Mouse (Mus musculus) B cell, adult 67 days (primary cell): ENCODE measurements around the gene Rnase4. TPM values are rescaled to one million over a fixed set of nuclear protein-coding genes. Genes with fewer than 3 reads are reported as not detected.

Experiments used
- total RNA-seq, 2 experiments: library from RNA; stranded (reverse); gene quantifications; 4 replicates each; pipeline ENCODE4 v1.2.4; 2023

Rnase4 gene
- total RNA-seq, result under 1 TPM; 0.49 to 0.65 TPM

GRCm38 (mm10) chr14:51090921-51091900 lies at the start of gene Rnase4, which contains the start of gene Ang:
Gene Rnase4 (plus strand): TSS chr14:51091077.
Gene Ang (plus strand): TSS chr14:51091150.

GRCm38 (mm10) chr14:51041769-51042168 lies 49.1 kb upstream of the Rnase4 start, which contains the start of gene Rnase9:
Gene Rnase9 (minus strand): TSS chr14:51041869.

GRCm38 (mm10) chr14:51050063-51050462 lies 40.8 kb upstream of the Rnase4 start, which contains the start of gene Rnase11:
Gene Rnase11 (minus strand): TSS chr14:51050163.

GRCm38 (mm10) chr14:51057401-51057831 lies 33.5 kb upstream of the Rnase4 start, which contains the start of gene Rnase12:
Gene Rnase12 (minus strand): TSS chr14:51057661.

GRCm38 (mm10) chr14:51074335-51074734 lies 16.5 kb upstream of the Rnase4 start, which contains the start of gene Olfr750:
Gene Olfr750 (minus strand): TSS chr14:51074435.

GRCm38 (mm10) chr14:51113916-51114560 lies 23.2 kb downstream of the Rnase4 start, which contains the start of gene Eddm3b:
Gene Eddm3b (plus strand): TSS chr14:51114426.

GRCm38 (mm10) chr14:51146685-51147084 lies 55.8 kb downstream of the Rnase4 start, which contains the start of gene Rnase1:
Gene Rnase1 (minus strand): TSS chr14:51146785.

Other genes starting within 250 kb of the Rnase4 start
- gene Tep1, start 220.5 kb upstream of the Rnase4 start, total RNA-seq, result 10 to 100 TPM; 51.1 to 62.5 TPM
- gene Klhl33, start 193.6 kb upstream of the Rnase4 start, total RNA-seq, result not detected
- 10 to 100 TPM; 49.9 to 57.8 TPM for gene Osgep, start 166.2 kb upstream of the Rnase4 start, total RNA-seq
- 10 to 100 TPM; 45.1 to 50.3 TPM for gene Apex1, start 166.1 kb upstream of the Rnase4 start, total RNA-seq
- gene Pip4p1, start 160.2 kb upstream of the Rnase4 start, total RNA-seq, result 100 to 1,000 TPM; 183 to 202 TPM
- 10 to 100 TPM; 29.7 to 39.1 TPM for gene Pnp, start 160.0 kb upstream of the Rnase4 start, total RNA-seq
- 10 to 100 TPM; 25.6 to 26.2 TPM for gene Gm49342, start 146.6 kb upstream of the Rnase4 start, total RNA-seq
- gene Pnp2, start 135.1 kb upstream of the Rnase4 start, total RNA-seq, result 1 to 10 TPM; 1.2 to 1.9 TPM
- not detected for gene Rnase10, start 83.3 kb upstream of the Rnase4 start, total RNA-seq
- not detected for gene Rnase9, start 49.2 kb upstream of the Rnase4 start, total RNA-seq
- not detected for gene Rnase11, start 40.9 kb upstream of the Rnase4 start, total RNA-seq
- 1 to 10 TPM; 1.5 to 1.8 TPM for gene Rnase12, start 33.4 kb upstream of the Rnase4 start, total RNA-seq
- gene Olfr750, start 16.6 kb upstream of the Rnase4 start, total RNA-seq, result not detected
- gene Ang, start 73 bp downstream of the Rnase4 start, total RNA-seq, result under 1 TPM in 1 of 2 experiments, not detected in 1; 0.83 TPM
- not detected for gene Eddm3b, start 23.3 kb downstream of the Rnase4 start, total RNA-seq
- 100 to 1,000 TPM; 134 to 155 TPM for gene Rnase6, start 32.8 kb downstream of the Rnase4 start, total RNA-seq
- not detected for gene Rnase1, start 55.7 kb downstream of the Rnase4 start, total RNA-seq
- gene Rnase2b, start 71.2 kb downstream of the Rnase4 start, total RNA-seq, result not detected
- gene Ang2, start 108.1 kb downstream of the Rnase4 start, total RNA-seq, result not detected
- gene Ear14, start 112.3 kb downstream of the Rnase4 start, total RNA-seq, result not detected
- not detected for gene Rnase2a, start 165.0 kb downstream of the Rnase4 start, total RNA-seq